Mouse (Mus musculus): Measurements from ENCODE around the gene Rpl36al.

The Rpl36al gene

DNA sequence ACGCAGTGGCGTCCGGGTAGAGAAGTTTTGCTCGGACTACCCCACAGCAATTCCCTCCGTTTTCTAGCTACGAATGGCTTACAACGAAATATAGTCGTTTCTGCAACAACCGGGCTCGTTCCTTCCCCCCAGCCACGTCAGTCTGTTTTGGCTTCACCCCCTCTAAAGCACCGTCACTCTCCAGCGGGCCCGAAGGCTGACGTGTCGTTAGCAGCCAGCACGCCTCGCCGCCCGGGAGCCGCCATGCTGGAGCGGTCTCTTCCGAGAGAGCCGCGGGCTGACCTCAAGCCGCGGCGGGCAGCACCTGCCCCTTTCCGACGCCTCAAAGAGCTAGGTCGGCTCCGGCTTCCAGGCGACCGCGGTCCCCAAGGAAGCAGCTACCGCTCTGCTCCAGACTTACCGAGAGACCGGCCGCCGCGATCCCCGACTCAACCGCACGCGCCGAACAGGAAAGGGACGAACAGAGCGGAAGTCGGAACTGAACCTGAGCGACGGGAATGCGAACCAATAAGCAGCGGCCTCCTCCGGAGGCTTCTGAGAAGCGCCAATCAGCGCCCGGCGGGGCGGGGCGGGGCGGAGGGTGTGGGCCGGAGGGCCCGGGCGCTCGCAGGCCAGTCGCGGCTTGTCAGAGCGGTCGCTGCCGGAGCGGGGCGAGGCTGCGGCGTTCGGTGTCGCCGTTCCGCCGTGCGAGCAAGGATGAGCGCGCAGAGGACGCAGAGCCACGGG, at the start of gene Rpl36al, which contains the start of gene Mgat2:
TSS of gene Rpl36al (minus strand) at position 501 of the 726 bp plus-strand sequence.
TSS of gene Mgat2 (plus strand) at position 575 of the 726 bp plus-strand sequence.
- peak; percentile 89 for DNase-seq (ENCODE audit: low read depth)

DNA sequence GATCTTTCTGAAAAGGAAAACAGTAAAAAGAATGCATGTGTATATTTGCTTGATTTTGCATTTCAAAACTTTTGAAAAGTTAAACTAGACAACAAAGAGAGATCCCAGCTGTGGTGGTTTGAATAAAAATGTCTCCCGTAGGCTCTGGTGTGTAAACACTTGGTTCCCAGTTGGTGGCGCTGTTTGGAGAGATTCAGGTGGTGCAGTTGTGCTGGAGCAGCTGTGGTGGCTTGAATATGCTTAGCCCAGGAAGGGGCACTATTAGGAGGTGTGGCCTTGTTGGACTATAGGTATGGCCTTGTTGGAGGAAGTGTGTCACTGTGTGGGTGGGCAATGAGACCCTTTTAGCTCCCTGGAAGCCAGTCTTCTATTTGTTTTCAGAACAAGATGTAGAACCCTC, 45.4 kb upstream of the Rpl36al start:
- no peak for DNase-seq (ENCODE audit: low read depth)

DNA sequence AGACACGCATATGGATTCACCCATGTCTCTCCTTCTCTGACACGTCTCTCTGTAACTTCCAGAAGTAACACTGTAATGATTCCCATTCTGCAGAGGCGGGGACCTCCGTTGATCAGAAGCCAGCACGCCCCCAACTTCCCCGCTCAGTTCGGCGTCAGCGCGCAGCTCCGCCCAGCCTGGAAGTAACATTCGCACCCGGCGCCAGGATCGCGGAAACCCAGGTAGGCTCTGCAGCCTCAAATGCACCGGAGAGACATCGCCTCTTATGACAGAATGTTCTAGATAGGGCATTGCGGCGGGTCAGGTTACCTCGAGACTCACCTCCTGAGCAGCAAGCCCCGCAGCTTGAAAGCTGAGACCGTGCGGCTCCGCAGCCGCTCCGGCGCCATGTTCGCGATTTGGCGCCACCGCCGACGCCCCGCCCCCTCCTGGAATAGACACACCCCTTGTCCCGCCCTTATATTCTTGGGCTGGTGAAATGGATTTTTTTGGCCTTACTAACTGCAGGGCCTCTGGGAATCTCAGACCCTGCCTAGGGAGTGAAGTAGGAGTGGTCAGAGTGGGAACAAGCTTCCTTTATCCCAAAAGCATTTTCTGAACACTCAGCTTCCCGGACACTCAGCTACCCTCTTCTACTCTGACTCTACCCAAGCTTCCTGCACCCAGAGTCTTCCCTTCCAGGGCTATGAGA, 44.0 kb upstream of the Rpl36al start, which contains the start of gene Pole2:
TSS of gene Pole2 (minus strand) at position 420 of the 691 bp plus-strand sequence.
- peak; percentile 77 for DNase-seq (ENCODE audit: low read depth)

DNA sequence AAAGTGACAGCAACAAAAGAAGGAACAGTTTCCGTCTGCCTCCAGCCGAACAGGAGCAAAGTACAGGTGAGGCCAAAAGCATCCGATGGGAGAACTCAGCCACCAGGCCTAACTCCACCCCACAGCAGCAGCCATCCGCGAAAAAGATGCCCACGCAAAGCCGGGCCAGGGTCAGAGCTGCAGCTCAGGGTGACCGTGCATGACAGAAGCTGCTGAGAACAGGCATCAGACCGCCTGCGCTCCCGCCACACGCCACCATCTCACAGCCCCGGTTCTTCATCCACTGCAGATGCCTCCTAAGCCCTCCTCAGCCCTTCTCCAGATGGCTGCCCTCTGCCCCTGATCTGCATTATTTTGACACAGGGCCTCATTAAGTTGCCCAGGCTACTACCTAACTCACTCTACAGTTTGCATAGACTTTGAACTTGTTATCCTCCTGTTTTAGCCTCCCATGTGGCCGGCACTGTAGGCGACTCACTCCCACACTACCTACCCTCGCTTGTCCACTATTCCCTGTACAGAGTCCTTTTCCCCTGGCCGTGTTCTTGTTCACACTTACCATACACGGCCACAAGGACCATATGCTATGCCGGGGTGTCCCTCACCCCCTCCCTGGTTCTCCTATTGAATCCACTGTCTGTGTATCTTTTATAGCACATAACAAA, 36.9 kb upstream of the Rpl36al start:
- no peak for DNase-seq (ENCODE audit: low read depth)

DNA sequence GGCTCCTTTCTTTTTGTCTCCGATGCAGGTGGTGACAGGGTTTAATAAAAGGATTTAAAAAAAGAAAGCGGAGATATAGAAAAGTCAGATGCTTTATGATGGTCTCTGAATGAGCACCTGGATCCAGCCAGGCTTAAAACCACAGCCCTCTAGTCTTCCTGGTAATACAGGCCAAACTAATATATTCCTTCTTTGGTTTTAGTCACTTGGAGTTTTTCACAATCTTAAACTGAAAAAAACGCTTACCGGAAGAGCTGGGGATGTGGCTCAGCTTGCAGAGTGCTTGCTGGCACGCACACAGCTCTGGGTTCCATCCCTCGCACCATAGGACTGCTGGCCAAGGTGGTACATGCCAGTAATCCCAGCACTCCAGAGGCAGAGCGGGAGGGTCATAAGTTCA, 32.7 kb upstream of the Rpl36al start:
- no peak for DNase-seq (ENCODE audit: low read depth)

DNA sequence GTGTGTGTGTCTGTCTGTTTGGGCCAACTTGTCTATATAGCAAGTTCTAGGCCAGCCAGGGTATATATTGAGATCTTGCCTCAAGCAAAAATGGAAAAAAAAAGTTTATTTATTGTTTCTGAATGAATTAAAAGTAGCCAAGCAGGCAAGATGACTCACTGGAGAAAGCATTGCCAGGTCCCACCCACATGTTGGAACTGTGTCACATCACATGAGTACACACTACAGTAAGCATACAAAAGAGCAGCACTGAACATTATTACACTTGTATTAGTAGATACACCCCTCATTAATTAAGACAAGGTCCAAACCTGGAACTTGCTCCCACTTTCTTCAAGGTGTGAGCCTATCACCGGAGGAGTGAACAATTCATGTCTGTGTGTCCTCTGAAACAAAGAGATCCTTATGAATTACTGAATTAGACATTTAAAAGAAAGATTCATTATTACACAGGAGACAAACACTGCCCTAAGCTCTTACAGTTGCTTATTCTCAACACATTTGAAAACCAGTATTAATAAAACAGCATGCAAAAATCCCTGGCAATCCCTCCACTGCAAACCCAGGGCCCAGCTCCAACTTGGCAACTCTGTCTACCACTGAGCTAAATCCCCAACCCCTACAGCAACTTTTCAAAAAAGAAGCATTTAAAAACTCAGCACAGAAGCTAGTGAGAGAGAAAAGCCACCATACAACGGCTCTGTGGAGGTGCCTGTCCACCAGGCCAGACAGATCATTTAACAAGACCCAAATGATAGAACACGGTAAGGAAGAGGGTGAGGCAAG, 31.3 kb upstream of the Rpl36al start:
- peak; percentile 97 for DNase-seq (ENCODE audit: low read depth)

DNA sequence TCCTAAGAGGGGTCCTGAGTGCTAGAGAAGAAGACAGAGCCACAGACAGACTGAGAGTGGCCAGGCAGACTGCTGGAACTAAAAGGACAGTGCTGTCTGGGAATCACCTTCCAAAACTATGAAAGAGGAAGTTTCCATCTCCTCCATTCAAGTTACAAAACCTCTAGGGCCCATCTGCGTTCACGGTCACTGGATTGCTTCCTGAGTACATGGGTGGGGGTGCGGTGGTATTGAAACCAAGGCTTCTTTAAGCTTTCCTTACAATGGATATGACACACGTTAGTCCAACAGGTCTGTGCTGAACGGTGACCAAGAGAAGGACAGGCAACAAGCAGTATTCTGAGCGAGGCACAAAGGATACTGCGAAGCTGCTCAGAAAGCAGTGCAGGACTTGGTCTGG, 30.5 kb upstream of the Rpl36al start:
- DNase-seq (ENCODE audit: low read depth): no peak

DNA sequence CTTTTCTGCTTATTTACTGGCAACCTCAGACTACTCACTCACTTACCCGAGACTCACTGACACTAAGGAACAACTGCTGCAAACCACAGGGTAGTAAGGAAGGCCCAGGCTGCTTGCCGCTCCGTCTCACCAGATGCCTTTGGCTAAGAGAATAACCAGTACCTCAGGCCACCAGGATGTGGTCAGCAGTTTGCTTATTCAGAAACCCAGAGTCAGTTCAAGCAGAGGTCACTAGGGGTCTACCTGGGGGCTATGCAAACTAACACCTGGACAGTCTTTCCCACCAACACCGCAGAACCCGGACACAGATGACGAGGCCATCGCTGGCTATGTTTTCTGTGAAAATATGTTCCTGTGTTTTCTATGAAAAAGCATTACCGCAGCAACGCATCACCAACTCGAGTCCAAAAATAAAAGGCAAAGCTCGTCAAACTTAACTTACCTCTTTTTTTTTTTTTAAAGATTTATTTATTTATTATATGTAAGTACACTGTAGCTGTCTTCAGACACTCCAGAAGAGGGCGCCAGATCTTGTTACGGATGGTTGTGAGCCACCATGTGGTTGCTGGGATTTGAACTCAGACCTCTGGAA, 29.4 kb upstream of the Rpl36al start:
- no peak for DNase-seq (ENCODE audit: low read depth)

DNA sequence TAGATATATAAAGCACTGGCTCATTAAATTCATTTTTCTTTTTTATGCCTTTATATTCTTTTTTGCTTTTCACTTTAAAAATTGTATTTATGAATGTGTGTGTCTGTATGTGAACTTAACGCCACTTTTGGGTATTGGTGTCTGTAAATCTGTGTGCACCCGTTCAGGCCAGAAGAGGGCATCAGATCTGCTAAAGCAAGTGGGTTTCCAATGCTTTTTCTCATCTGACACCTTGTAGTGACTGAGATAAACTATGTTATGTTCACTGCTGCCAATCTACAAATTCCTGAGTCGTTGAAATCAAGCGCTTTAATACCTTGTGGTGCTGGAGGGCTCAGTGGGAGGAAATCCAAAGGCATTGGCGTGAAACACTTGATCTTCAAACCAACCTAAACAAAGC, 27.2 kb upstream of the Rpl36al start:
- DNase-seq (ENCODE audit: low read depth): no peak

DNA sequence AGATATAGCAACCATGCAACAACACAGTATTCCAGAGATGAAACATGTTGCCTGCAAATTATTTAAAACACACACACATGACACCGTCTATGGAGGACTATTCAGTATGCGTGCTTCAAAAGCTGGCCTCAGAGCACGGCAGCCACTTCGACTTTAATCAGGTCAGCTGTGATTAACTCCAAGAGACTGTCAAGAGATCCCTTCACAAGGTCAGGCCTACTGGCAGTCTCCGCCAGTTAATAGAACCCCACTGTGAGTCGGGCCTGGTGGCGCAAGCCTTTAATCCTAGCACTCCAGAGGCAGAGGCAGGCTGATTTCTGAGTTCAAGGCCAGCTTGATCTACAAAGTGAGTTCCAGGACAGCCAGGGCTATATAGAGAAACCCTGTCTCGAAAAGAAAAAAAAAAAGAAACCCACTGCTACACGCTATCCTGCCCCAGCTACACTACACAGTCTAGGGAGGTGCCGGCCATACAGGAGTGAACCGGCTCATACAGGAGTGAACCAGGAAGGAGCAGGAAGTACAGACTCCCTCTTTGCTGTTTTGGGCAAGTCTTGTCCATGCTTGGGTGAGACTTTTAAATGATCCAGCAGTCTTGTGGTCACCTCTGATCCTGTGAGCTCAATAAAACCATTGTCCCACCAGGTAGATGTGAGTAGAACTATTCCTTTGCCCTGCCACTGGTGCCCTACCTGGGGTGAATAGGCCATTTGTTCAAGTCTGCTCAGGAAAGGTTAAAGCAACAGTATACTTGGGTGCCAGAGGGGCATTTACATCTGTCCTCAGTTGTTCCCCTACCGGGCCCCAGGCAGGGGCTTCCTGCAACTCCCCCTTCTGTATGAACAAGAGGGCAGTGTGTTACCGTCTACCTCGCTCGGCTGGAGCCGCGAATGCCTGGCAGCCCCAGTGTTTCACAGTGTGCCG, 26.4 kb upstream of the Rpl36al start:
- DNase-seq (ENCODE audit: low read depth): no peak

DNA sequence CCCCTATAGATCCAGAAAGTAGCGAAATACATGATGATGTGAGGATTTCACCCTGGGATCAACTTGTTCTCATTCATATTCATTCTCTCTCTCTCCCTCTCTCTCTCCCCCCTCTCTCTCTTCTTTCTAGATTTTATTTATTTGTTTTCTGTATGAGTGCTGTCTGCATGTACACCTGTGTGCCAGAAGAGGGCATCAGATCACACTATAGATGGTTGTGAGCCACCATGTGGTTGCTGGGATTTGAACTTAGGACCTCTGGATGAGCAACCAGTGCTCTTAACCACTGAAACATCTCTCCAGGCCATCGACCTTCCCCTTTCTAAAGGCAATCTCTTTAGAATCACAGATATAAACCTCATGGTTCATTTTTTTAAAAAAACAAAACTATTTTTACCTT, 24.6 kb upstream of the Rpl36al start:
- no peak for DNase-seq (ENCODE audit: low read depth)

DNA sequence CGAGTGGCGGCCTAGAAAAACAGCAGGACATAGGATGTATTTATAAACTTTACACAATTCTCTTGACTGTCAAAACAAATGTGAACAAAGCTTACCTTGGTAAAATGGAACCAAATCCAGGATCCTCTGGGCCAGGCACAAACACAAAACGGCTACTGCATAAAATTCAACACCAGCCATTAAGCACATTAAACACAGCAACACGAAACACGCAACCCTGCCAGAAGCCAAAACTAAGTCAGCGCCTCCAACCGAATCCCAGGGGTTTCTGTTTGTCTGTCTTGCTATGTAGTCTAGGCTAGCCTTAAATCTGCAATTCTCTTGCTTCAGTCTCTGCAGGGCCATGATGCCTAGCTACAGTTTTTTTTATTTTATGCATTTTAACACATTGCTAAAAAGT, 24.0 kb upstream of the Rpl36al start:
- no peak for DNase-seq (ENCODE audit: low read depth)

DNA sequence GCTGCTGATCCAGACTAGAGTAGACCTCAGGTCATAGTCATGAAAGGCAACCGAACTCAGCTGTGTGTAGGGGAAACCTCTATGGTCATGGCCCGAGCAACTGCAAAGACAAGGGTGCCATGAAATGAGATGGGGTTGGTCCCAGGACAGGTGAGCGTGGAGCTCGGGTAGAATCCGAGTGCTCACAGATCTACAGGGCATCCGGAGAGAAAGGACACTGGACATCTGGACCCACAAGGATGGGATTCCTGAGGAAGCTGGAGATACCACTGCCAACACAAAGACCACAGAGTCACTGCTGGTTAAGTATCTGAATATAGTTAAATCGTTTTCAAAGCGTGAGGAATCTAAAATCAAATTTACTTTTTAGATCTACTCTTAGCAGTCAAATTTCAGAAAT, 23.5 kb upstream of the Rpl36al start:
- no peak for DNase-seq (ENCODE audit: low read depth)

DNA sequence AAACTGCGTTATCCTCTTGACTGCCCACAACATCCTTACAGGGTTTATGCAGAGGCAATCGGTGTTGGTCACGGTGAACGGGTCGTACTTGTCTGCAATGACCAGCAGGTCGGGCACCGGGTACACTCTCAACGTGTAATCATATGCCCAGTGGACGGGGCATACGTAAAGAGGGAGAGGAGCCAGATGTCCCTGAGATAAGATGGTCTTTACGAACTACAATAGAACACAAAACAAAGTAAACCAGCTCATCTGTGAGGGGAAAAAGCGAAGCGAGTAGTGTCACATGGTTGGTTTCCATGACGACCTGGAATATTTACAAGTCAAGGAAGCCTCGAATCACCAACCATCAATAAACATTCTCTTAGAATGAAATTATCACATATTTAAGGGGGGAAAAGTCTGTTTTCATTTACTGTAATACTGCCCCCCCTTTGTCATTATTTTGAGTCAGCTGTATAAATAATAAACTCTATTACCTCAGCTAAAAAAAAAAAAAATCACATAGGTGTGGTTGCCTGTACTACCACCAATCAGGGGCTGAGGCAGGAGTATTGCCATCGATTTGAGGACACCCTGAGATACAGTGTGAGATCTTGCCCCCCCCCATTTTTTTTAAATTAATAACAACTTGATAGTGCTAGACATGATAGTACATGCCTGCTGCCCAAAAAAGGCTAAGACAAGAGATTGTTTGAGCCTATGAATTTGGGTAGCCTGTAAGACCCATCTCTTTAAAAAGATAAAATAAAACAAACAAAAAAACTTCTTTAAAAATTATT, 20.4 kb upstream of the Rpl36al start, which contains the start of gene Gm49384:
TSS of gene Gm49384 (minus strand) at position 216 of the 782 bp plus-strand sequence.
- DNase-seq (ENCODE audit: low read depth): no peak

DNA sequence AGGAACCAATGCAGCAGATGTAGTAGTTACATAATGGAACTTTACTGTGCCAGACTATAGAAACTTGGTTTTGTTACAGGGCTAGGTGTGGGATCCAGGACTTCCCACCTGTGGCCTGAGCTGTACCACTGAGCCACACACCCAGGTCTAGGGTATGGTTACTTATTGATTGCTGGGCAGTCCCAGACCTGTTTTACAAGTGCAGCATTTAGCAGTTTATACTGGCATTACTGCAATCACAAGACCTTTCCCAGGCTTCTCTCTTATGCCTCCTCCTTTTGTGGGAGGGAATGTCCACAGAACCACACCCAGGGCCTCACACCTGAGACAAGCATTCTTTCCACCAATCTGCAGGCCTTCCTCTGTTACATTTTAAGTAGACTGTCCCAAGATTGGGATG, 15.1 kb upstream of the Rpl36al start:
- DNase-seq (ENCODE audit: low read depth): no peak

DNA sequence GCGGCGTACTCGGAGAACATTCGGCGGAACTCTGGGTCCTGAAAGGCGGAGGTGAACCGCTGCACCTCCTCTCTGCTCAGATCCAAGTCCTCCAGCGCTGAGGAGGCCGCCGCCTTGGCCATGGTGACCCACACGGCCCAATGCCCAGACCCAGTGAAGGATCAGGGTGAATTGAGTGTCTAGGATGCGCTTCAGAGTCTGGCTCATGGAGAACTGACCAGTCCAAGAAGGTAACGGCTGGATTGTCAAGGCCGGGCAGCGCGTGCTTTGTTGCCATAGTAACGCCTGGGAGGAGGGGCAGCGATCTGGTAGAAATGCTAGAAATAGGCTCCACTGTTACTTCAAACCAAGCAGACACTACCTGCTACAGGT, 14.3 kb upstream of the Rpl36al start, which contains the start of gene Dnaaf2:
TSS of gene Dnaaf2 (minus strand) at position 266 of the 372 bp plus-strand sequence.
- DNase-seq (ENCODE audit: low read depth): no peak

DNA sequence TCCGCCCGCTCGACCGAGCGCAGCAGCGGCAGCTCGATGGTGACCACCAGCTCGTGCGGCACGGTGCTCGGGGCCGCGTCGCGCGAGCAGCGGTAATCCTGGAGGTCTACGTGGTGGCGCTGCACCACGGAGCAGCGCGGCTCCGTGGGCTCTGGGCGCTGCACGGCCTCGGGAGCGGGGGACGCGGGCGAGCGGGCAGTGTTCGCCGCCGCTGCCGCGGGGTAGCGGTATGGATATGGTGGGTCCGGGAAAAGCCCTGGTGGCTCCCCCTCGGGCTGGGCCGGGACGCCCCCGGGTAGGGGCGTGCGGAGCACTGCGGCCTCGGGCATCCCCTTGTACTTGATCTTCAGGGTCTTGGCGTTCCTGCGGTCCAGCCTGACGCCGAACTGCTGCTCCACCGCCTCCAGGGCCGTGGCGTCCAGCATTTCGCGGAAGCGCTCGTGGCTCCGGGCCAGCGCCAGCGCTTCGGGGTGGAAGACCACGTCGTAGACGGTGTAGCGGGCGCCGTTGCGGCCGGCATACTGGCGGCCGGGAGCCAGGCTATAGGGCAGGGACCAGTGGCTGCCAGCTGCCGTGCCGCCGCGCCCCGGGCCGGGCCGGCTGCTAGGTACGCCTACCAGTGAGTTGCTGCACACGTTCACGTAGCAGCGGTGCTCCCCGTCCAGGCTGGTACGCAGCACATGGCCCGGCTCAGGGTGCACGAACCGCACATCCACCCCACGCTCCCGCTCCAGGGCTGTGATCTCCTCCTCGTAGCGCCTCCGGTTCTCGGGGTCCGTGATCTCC, 13.7 kb upstream of the Rpl36al start:
- DNase-seq (ENCODE audit: low read depth): no peak

DNA sequence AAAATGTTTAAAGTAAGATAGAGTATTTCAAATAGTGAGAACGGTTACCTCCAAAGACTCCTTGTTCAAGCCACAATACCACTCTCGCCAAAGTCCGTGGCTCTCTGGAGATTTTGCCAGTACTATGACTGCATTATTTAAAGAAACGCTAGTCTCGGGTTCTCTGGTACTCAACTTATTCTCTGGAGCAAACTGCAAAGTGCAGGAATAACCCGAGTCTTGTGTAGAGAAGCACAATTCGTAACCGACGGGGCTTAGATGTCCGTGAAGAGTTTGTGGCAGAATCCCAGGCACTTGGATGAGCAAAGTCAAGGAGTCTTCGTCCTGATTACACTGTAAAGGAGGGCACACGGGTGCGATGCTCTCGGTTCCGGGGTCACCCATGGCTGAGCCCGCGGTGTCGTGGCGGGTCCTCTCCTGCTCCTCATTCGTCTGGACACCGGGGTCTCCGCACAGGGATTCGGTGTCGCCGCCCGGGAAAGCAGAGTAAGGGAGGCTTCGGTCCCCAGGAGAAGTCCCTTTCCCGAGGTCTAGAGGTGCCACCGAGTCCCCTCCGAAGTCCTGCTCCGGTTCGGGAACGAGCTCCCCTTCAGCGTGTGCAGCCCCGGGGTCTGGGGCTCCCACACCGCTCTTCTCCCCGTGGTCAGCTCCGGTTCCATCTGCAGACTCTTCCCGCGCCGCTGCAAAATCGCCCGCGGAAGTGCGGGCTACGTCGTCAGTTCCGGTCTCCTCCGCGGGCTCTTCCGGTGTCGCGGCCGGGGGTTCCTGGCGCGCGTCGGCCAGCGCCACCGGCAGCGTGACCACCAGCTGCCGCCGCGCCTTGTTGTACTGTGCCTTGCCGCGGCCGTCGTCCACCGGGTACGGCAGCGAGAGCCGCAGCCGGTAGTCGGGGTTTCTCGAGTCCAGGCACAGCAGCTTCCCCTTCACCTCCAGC, 12.8 kb upstream of the Rpl36al start, which contains the start of gene Gm49383:
TSS of gene Gm49383 (minus strand) at position 661 of the 934 bp plus-strand sequence.
- DNase-seq (ENCODE audit: low read depth): peak; percentile 29

All from fibroblast of lung, adult 2 months (primary cell).